19 mouse cellular contexts compared by ENCODE assay signal in the genomic region with DNA sequence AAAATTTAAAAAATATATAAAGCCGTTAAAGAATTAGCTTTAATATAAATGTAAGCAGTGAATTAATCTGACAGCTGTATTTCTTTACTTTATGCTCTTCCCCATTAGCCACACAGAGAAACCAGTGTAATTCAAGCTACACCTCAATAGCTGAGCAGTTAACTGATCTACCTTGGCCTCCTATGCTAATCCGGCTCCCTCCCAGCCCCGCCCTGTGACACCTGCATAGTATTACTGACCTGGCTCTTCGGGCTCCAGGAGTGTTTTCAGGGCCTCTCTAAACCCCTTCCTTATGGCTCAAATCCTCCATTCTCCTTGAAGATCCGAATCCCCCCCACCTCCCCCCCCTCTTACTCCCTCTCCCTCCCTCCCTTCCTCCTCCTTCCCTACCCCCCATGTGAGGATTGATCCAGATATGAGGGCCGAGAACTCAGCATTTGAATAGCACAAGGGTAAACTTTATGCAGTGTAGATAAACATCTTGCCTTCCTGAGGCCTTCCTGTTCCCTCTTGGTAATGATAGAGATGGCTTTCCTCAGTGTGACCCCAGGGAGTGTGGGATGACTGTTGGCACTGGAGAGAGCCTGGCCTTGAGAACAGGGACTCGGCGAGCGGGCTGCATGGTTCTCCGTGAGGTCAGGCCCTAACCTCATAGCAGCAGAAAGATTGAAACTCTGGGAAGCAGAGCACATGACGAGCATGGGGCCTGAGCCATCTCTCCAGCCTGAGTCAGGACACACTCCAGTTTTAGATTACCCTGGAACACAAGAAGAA. TPM values are rescaled to one million over a fixed set of nuclear protein-coding genes. Genes with fewer than 3 reads are reported as not detected.
DNase-seq lines count a peak whose midpoint lies in the region; ATAC-seq lines count a peak whose summit lies in the region.
"Had no signal": no experiment of that assay in that cellular context is flagged by ENCODE, and none has a peak within 500 bp of the region (broad histone marks: within the 10 kb centered on the region; RNA-seq: fewer than 3 reads in every experiment).

No protein-coding gene starts in this region.

- ATAC-seq in lung, embryonic 16.5 days (ENCODE audit: low read depth) = 0 out of 2 replicates have a peak, but pooled peaks have one; percentile 25
- no peak for ATAC-seq in kidney, embryonic 14.5 days (ENCODE audit: low FRiP score, low TSS enrichment)
- ATAC-seq: forebrain, embryonic 16.5 days; hindbrain, embryonic 16.5 days; inflammation-experienced regulatory T-cells, adult 6 months had no signal

- peak; percentile 53 for DNase-seq in adrenal gland, adult 2 months
- DNase-seq in adrenal gland, postnatal 10 days = no peak
- DNase-seq in lung, postnatal 14 days = no peak
- peak; percentile 62 for DNase-seq in testis, postnatal 14 days (ENCODE audit: low spot score)
- DNase-seq in testis, postnatal 10 days (ENCODE audit: low spot score) = no peak
- DNase-seq: adrenal gland, postnatal 14 days; cerebellum, adult 18-20 months; cerebellum, adult 9-11 months; gastrocnemius, postnatal 10 days; heart, adult 18-20 months; heart, postnatal 10 days; heart, postnatal 4 days had no signal

- WGBS in lung, embryonic 16.5 days = 75% methylated on average over 11 of the region's 11 CpGs
- 78% methylated on average over 11 of the region's 11 CpGs for WGBS in kidney, embryonic 14.5 days

- no peak overlapping the region for H3K4me3 ChIP-seq in lung, embryonic 16.5 days (ENCODE audit: low read length)
- H3K4me3 ChIP-seq in kidney, embryonic 14.5 days (ENCODE audit: low read length) = no peak overlapping the region
- H3K4me3 ChIP-seq: heart, embryonic 10.5 days; hindbrain, embryonic 12.5 days had no signal

- peaks cover 8% of the 10 kb centered on the region for H3K4me1 ChIP-seq in lung, embryonic 16.5 days (replicated peaks; ENCODE audit: control insufficient read depth, insufficient read depth, low read length)
- peaks cover 7% of the 10 kb centered on the region for H3K4me1 ChIP-seq in kidney, embryonic 14.5 days (ENCODE audit: control insufficient read depth, insufficient read depth, low read length)

- no peak overlapping the region for H3K27ac ChIP-seq in lung, embryonic 16.5 days (ENCODE audit: low read length)
- no peak overlapping the region for H3K27ac ChIP-seq in kidney, embryonic 14.5 days (ENCODE audit: low read depth, low read length)
- H3K27ac ChIP-seq: heart, embryonic 10.5 days; hindbrain, embryonic 12.5 days had no signal

- no peaks in the 10 kb centered on the region for H3K27me3 ChIP-seq in lung, embryonic 16.5 days (ENCODE audit: control insufficient read depth, insufficient read depth, low read depth, low read length)
- no peaks in the 10 kb centered on the region for H3K27me3 ChIP-seq in kidney, embryonic 14.5 days (ENCODE audit: control insufficient read depth, insufficient read depth, low read length)
- H3K27me3 ChIP-seq: hindbrain, embryonic 12.5 days had no signal

- no peak overlapping the region for H3K4me2 ChIP-seq in lung, embryonic 16.5 days (ENCODE audit: low read depth, low read length)
- H3K4me2 ChIP-seq in kidney, embryonic 14.5 days (replicated peaks; ENCODE audit: low read depth, low read length) = no peak overlapping the region
- H3K4me2 ChIP-seq: hindbrain, embryonic 12.5 days had no signal

- H3K9ac ChIP-seq in lung, embryonic 16.5 days (ENCODE audit: low read length) = no peak overlapping the region
- H3K9ac ChIP-seq in kidney, embryonic 14.5 days (ENCODE audit: low read depth, low read length) = no peak overlapping the region
- H3K9ac ChIP-seq: hindbrain, embryonic 12.5 days had no signal

- H3K9me3 ChIP-seq in lung, embryonic 16.5 days (ENCODE audit: control insufficient read depth, low read length) = no peaks in the 10 kb centered on the region
- no peaks in the 10 kb centered on the region for H3K9me3 ChIP-seq in kidney, embryonic 14.5 days (ENCODE audit: control insufficient read depth, low read length)
- H3K9me3 ChIP-seq: heart, embryonic 10.5 days; hindbrain, embryonic 12.5 days had no signal

- H3K36me3 ChIP-seq in lung, embryonic 16.5 days (ENCODE audit: control insufficient read depth, insufficient read depth, low read length) = peaks cover 24% of the 10 kb centered on the region
- H3K36me3 ChIP-seq in kidney, embryonic 14.5 days (ENCODE audit: control insufficient read depth, insufficient read depth, low read length) = peaks cover 64% of the 10 kb centered on the region

RNA-seq across cellular contexts. Expression of a gene that starts 6.6 kb away (rescaled TPM):
- 100 to 1,000 TPM; 462 to 500 TPM for total RNA-seq in adrenal gland, adult 2 months (2021)
- 334 and 363 TPM in 2 replicates for polyA plus RNA-seq in adrenal gland, adult 2 months (2012; rRNA removed)
- total RNA-seq in adrenal gland, postnatal 10 days (2021) = 100 to 1,000 TPM; 722 to 784 TPM
- 347 and 354 TPM in 2 replicates for polyA plus RNA-seq in lung, embryonic 16.5 days (2015; fragmentation: Nextera tagmentation; extraction: Ambion mirVana)
- 442 and 499 TPM in 2 replicates for polyA plus RNA-seq in kidney, embryonic 14.5 days (2014; fragmentation: Nextera tagmentation; extraction: Ambion mirVana)

RNA-seq across cellular contexts. Expression of a gene that starts 19.1 kb away (rescaled TPM):
- total RNA-seq in adrenal gland, adult 2 months (2021) = 10 to 100 TPM; 31.8 to 37.1 TPM
- polyA plus RNA-seq in adrenal gland, adult 2 months (2012; rRNA removed) = 183 and 226 TPM in 2 replicates
- total RNA-seq in adrenal gland, postnatal 10 days (2021) = 10 to 100 TPM; 31.9 to 39.9 TPM
- 34.5 and 35.6 TPM in 2 replicates for polyA plus RNA-seq in lung, embryonic 16.5 days (2015; fragmentation: Nextera tagmentation; extraction: Ambion mirVana)
- 26.5 and 39.5 TPM in 2 replicates for polyA plus RNA-seq in kidney, embryonic 14.5 days (2014; fragmentation: Nextera tagmentation; extraction: Ambion mirVana)

RNA-seq across cellular contexts. Expression of a gene that starts 42.6 kb away (rescaled TPM):
- total RNA-seq in adrenal gland, adult 2 months (2021) = 10 to 100 TPM in 1 of 2 experiments, 1 to 10 TPM in 1; 5.7 to 11.1 TPM
- polyA plus RNA-seq in adrenal gland, adult 2 months (2012; rRNA removed) = 37.8 and 42.4 TPM in 2 replicates
- 10 to 100 TPM; 46.9 to 50.7 TPM for total RNA-seq in adrenal gland, postnatal 10 days (2021)
- 500 and 511 TPM in 2 replicates for polyA plus RNA-seq in lung, embryonic 16.5 days (2015; fragmentation: Nextera tagmentation; extraction: Ambion mirVana)
- 412 and 476 TPM in 2 replicates for polyA plus RNA-seq in kidney, embryonic 14.5 days (2014; fragmentation: Nextera tagmentation; extraction: Ambion mirVana)
- polyA plus RNA-seq: inflammation-experienced regulatory T-cells, adult 6 months had no signal

Comparison
In these comparisons a context has a peak if more than half of its experiments do, and no peak if none do; other contexts are left out.
1. DNase-seq: peak in adrenal gland, adult 2 months (single experiment) and testis, postnatal 14 days (single experiment); none in adrenal gland, postnatal 10 days (single experiment), lung, postnatal 14 days (single experiment) and testis, postnatal 10 days (single experiment).